Mouse (Mus musculus) MEL-GATA-1-ER (cell line): ENCODE results near the gene Lbr.
A peak's percentile ranks its signal among the peaks of the same experiment; 100 is the strongest.

Experiments used
- DNase-seq: peaks from one replicate; pipeline ENCODE4 v3.0.0-alpha.2; 2012; ENCODE audit warnings: low read depth; ENCODE audit errors: extremely low read depth

The Lbr gene

GRCm38 (mm10) chr1:181842781-181843180 lies at the start of gene Lbr:
Lbr (minus strand) TSS chr1:181843046.
- DNase-seq = no peak

GRCm38 (mm10) chr1:181889670-181890069 lies 46.8 kb upstream of the Lbr start:
- DNase-seq = no peak

GRCm38 (mm10) chr1:181888801-181889200 lies 46.0 kb upstream of the Lbr start:
- DNase-seq = peak; percentile 33

GRCm38 (mm10) chr1:181881532-181881931 lies 38.7 kb upstream of the Lbr start:
- peak; percentile 34 for DNase-seq

GRCm38 (mm10) chr1:181880752-181881325 lies 38.0 kb upstream of the Lbr start:
- DNase-seq = no peak

- no peak for DNase-seq
Measured at GRCm38 (mm10) chr1:181878436-181878835, 35.6 kb upstream of the Lbr start.

GRCm38 (mm10) chr1:181877088-181877487 lies 34.2 kb upstream of the Lbr start:
- no peak for DNase-seq

GRCm38 (mm10) chr1:181876656-181877055 lies 33.8 kb upstream of the Lbr start:
- no peak for DNase-seq

- DNase-seq = no peak
Measured at GRCm38 (mm10) chr1:181873086-181873920, 30.5 kb upstream of the Lbr start.

- no peak for DNase-seq
Measured at GRCm38 (mm10) chr1:181872639-181873038, 29.8 kb upstream of the Lbr start.

- no peak for DNase-seq
Measured at GRCm38 (mm10) chr1:181866429-181867280, 23.8 kb upstream of the Lbr start.

- no peak for DNase-seq
Measured at GRCm38 (mm10) chr1:181865863-181866216, 23.0 kb upstream of the Lbr start.

- DNase-seq = no peak
Measured at GRCm38 (mm10) chr1:181864971-181865862, 22.4 kb upstream of the Lbr start.

GRCm38 (mm10) chr1:181863431-181863830 lies 20.6 kb upstream of the Lbr start:
- no peak for DNase-seq

- no peak for DNase-seq
Measured at GRCm38 (mm10) chr1:181862676-181863374, 20.0 kb upstream of the Lbr start.

GRCm38 (mm10) chr1:181861181-181861902 lies 18.5 kb upstream of the Lbr start:
- DNase-seq = no peak

GRCm38 (mm10) chr1:181860659-181861058 lies 17.8 kb upstream of the Lbr start:
- peak; percentile 96 for DNase-seq

GRCm38 (mm10) chr1:181856329-181856728 lies 13.5 kb upstream of the Lbr start:
- no peak for DNase-seq

GRCm38 (mm10) chr1:181854829-181855228 lies 12.0 kb upstream of the Lbr start:
- DNase-seq = no peak
